Mouse (Mus musculus) kidney, embryonic 16.5 days (tissue): ENCODE data around the gene Igsf11. TPM values are rescaled to one million over a fixed set of nuclear protein-coding genes. Genes with fewer than 3 reads are reported as not detected.
"Not testable (repeated sequence)": the region's sequence is repeated elsewhere in the genome, so short reads cannot be mapped to it uniquely, and the experiment has no call there.

ENCODE experiments used
- ATAC-seq: fragments of 200-750 bp; cut with Nextera tagmentation; 2 replicates; pipeline ENCODE4 v1.8.0; 2017; ENCODE audit warnings: moderate TSS enrichment; ENCODE audit not compliant: low FRiP score, low TSS enrichment
- H3K27ac ChIP-seq: fragments of 300-500 bp; sonication (generic); 2 replicates; pipeline ENCODE4 v1.5.1; 2014; ENCODE audit warnings: low read length
- H3K27me3 ChIP-seq: fragments of 300-500 bp; sonication (generic); 2 replicates; pipeline ENCODE4 v1.6.1; 2014; ENCODE audit warnings: low read length, control low read depth, mixed read lengths; ENCODE audit not compliant: insufficient read depth
- H3K36me3 ChIP-seq: fragments of 300-500 bp; sonication (generic); 2 replicates; pipeline ENCODE4 v1.6.1; 2014; ENCODE audit warnings: low read length, control low read depth, mixed read lengths; ENCODE audit not compliant: insufficient read depth
- H3K4me1 ChIP-seq: fragments of 300-500 bp; sonication (generic); 2 replicates; pipeline ENCODE4 v1.6.1; 2014; ENCODE audit warnings: low read length, control low read depth, mixed read lengths; ENCODE audit not compliant: insufficient read depth
- H3K4me2 ChIP-seq: fragments of 300-500 bp; sonication (generic); replicated peaks from 2 replicates; pipeline ENCODE4 v1.6.1; 2014; ENCODE audit warnings: low read depth, low read length
- H3K4me3 ChIP-seq: fragments of 300-500 bp; sonication (generic); 2 replicates; pipeline ENCODE4 v1.5.1; 2014; ENCODE audit warnings: mild to moderate bottlenecking, low read length
- H3K9ac ChIP-seq: fragments of 300-500 bp; sonication (generic); replicated peaks from 2 replicates; pipeline ENCODE4 v1.6.1; 2014; ENCODE audit warnings: low read length
- H3K9me3 ChIP-seq: fragments of 300-500 bp; sonication (generic); 2 replicates; pipeline ENCODE4 v1.6.1; 2016; ENCODE audit warnings: low read length, control low read depth
- WGBS: fragments of 180-500 bp; shearing (Covaris S2); extraction: QIAGEN DNeasy Blood & Tissue Kit; methylation state at CpG from one replicate; pipeline ENCODE4 v1.1.7; 2014; 5-methylcytosine and 5-hydroxymethylcytosine counted together
- polyA plus RNA-seq: library from polyadenylated mRNA; unstranded; fragments of >200 nt; fragmentation: Nextera tagmentation; extraction: Ambion mirVana; gene quantifications from 2 replicates; pipeline ENCODE4 v1.2.1, GENCODE M21; 2015

Gene Igsf11
- polyA plus RNA-seq, 1 experiment from 2014 or later, result 2.9 TPM

DNA sequence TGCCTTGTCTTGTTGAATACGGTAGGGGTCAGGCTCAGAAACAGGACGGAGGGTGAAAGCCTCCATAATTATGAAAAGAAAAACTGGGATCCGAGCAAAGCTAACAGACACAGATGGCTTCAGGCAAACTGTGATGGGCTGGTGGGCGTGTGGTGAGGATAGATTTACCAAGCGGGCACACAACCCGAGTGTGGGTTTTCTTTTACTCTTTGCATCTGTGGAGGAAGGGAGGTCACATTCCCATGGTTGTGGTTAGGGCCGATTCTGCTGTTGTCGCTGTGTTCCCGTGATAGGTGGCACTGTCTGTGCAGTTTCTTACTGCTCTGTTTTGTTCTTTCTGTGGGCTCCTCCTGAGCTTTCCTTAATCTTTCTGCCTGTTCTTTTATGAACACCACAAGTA is 70.2 kb downstream of the Igsf11 start:
- H3K9ac ChIP-seq, result no peak overlapping the region
- H3K27me3 ChIP-seq, result no peaks in the 10 kb centered on the region
- ATAC-seq, result no peak
- H3K9me3 ChIP-seq, result 0 out of 2 replicates have a peak, but pooled peaks cover 2% of the 10 kb centered on the region
- H3K4me1 ChIP-seq, result no peaks in the 10 kb centered on the region
- no peak overlapping the region for H3K27ac ChIP-seq
- no peak overlapping the region for H3K4me2 ChIP-seq
- WGBS, result 69% methylated on average over 9 of the region's 9 CpGs
- no peaks in the 10 kb centered on the region for H3K36me3 ChIP-seq
- no peak overlapping the region for H3K4me3 ChIP-seq

DNA sequence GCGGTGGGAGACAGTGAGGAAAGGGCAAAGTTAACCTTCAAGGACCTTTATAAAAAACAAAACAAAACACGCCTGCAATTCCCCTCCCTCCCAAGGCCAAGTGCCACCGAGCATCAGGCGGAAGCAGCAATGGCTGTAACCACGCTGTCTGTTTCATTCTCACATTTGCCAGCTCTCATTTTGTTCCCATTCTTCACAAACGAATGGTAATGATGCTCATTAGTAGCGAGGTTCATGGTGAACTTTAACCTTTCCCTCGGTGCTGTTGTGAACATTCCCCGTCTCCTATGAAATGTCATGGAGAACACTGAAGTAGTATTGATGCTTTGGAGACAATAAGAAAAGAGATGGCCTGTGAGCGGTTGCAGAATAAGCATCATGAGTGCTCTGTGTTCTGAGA is 74.6 kb downstream of the Igsf11 start:
- WGBS, result 83% methylated on average over 10 of the region's 10 CpGs
- no peak for ATAC-seq
- no peak overlapping the region for H3K27ac ChIP-seq
- H3K27me3 ChIP-seq, result no peaks in the 10 kb centered on the region
- no peaks in the 10 kb centered on the region for H3K4me1 ChIP-seq
- no peaks in the 10 kb centered on the region for H3K36me3 ChIP-seq
- no peaks in the 10 kb centered on the region for H3K9me3 ChIP-seq
- H3K4me3 ChIP-seq, result no peak overlapping the region
- no peak overlapping the region for H3K4me2 ChIP-seq
- H3K9ac ChIP-seq, result no peak overlapping the region

DNA sequence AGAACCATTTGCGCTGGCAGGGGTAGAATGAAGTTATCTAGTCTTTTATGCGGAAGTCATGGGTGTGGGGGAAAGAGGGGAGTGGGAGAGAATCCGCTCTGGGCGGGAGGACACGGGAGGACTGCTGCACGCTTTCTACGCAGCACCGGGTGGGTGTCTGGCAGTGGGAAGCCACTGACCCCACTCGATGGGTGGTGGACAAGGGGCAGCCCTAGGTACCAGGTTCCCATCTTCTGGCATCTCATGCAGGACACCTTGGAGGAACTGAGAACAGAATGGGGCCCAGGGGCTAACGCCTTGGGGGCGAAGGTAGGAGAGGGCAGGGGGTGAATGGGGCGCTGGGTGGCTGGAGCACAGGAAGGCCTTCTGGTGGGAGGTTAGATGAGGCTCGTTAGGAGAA is 83.7 kb downstream of the Igsf11 start:
- Histone ChIP-seq H3K9me3 (no peaks in the 10 kb centered on the region), H3K9ac (no peak overlapping the region), H3K4me3 (no peak overlapping the region), H3K4me2 (no peak overlapping the region), H3K36me3 (no peaks in the 10 kb centered on the region), H3K27ac (no peak overlapping the region), H3K27me3 (no peaks in the 10 kb centered on the region), H3K4me1 (no peaks in the 10 kb centered on the region)
- no peak for ATAC-seq
- WGBS, result 80% methylated on average over 13 of the region's 13 CpGs

DNA sequence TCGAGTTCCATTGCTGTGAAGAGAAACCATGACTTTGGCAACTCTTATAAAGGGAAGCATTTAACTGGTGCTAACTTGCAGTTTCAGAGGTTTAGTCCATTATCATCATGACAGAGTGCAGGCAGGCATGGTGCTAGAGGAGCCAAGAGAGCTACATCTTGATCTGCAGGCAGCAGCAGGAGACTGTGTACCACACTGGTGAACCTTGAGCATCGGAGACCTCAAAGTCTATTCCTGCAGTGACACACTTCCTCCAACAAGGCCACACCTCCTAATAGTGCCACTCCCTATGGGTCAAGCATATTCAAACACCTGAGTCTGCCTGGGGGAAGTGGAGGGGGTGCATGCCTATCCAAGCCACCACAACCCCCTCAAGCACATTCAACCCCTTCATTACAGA is 86.1 kb downstream of the Igsf11 start:
- Histone ChIP-seq H3K36me3 (no peaks in the 10 kb centered on the region), H3K4me2 (no peak overlapping the region), H3K4me1 (no peaks in the 10 kb centered on the region), H3K9me3 (no peaks in the 10 kb centered on the region), H3K9ac (no peak overlapping the region), H3K4me3 (no peak overlapping the region), H3K27ac (no peak overlapping the region), H3K27me3 (no peaks in the 10 kb centered on the region)
- no peak for ATAC-seq
- 79% methylated on average over 2 of the region's 2 CpGs for WGBS

DNA sequence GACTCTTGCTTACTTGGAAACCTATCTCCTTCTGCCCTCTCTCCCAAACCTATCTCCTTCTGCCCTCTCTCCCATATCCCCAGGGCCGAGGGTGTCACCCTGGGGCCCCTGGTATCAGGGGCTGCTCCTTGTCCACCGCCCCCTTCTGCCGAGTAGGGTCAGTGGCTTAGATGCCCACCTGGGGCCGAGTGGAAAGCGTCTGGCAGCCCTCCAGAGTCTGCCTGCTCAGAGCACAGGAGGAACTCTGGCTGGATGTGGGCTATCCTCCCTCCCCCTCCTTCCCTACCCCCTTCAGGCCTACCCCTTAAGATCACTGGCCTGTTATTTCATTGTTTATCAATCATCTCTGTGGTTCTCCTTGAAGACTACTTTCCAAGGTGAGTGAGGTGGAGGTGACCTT is 88.1 kb downstream of the Igsf11 start:
- no peaks in the 10 kb centered on the region for H3K9me3 ChIP-seq
- ATAC-seq, result no peak
- H3K4me1 ChIP-seq, result no peaks in the 10 kb centered on the region
- no peak overlapping the region for H3K9ac ChIP-seq
- no peak overlapping the region for H3K27ac ChIP-seq
- WGBS, result 51% methylated on average over 5 of the region's 5 CpGs
- H3K4me2 ChIP-seq, result no peak overlapping the region
- no peaks in the 10 kb centered on the region for H3K36me3 ChIP-seq
- H3K4me3 ChIP-seq, result no peak overlapping the region
- H3K27me3 ChIP-seq, result no peaks in the 10 kb centered on the region

DNA sequence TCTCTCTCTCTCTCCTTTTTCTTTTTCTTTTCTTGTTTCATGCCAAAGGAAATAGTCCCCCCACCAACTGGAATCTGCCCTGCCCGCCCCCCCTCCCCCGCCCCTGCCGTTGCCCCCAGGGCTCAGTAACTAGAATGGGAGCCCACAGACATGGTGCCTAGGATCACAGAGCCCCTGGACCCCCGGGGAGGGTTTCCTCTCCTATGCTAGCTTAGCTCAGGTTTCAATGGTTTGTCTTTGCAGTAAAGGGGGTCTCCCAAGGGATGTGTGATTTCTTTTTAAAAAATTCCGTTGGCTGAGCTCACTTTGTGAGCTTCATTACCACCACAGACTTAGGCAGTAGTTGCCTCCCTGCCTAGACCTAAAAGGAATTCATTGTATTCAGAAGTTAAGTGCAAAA is 89.6 kb downstream of the Igsf11 start:
- Histone ChIP-seq H3K36me3 (no peaks in the 10 kb centered on the region), H3K4me1 (no peaks in the 10 kb centered on the region; the same call in 1 of the 2 replicates), H3K9ac (no peak overlapping the region), H3K9me3 (no peaks in the 10 kb centered on the region), H3K4me2 (no peak overlapping the region), H3K4me3 (no peak overlapping the region), H3K27me3 (no peaks in the 10 kb centered on the region), H3K27ac (no peak overlapping the region)
- 2% methylated on average over 5 of the region's 5 CpGs for WGBS
- no peak for ATAC-seq

DNA sequence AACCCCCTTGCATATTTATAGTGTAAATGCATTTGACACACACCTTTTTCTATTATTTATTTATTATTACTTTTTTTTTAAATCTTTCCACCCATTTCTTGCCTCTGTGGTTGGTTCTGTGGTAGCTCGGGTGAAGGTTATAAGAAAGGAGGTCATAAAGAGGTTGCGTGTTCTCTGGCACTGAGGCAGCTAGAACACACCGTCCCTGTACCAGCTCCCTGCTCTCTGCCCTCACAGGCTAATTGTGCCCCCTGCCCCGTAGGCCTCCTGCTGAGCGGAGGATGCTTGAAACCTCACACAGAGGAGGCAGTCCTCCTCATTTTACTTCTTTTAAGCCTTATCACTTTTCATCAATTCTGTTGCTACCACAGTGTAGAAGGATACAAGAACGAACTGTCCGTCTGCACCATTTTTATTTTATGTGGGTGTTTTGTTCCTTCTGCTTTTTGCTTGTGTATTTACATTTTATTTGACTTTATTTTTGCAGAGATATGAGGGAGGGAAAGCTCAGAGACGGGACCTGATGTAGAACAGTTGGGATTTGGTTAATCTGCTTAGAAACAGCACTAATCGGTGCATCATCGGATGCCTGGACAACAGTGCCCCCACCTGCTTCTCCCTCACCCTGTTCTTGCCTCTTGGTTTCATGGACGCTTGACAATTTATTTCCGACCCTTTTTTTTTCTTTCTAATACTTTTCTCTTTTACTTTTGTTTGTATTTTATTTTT is 90.2 kb downstream of the Igsf11 start:
- H3K36me3 ChIP-seq, result no peaks in the 10 kb centered on the region
- no peak overlapping the region for H3K4me3 ChIP-seq
- no peaks in the 10 kb centered on the region; the same call in 1 of the 2 replicates for H3K4me1 ChIP-seq
- 34% methylated on average over 12 of the region's 12 CpGs for WGBS
- no peak overlapping the region for H3K4me2 ChIP-seq
- H3K9ac ChIP-seq, result no peak overlapping the region
- ATAC-seq, result no peak
- no peaks in the 10 kb centered on the region for H3K9me3 ChIP-seq
- no peak overlapping the region for H3K27ac ChIP-seq
- no peaks in the 10 kb centered on the region for H3K27me3 ChIP-seq

DNA sequence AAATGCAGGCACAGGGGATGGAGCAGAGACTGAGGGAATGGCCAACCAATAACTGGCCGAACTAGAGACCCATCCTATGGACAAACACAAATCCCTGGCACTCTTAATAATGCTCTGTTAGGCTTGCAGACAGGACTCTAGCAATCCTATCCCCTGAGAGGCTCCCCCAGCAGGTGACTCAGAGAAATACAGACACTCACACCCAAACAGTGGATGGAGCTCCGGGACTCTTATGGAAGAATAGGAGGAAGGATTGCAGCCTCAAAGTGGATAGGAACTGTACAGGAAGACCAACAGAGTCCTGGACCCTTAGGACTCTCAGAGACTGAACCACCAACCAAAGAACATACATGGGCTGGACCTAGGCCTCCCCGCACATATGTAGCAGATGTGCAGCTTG is 91.4 kb downstream of the Igsf11 start:
- not testable (repeated sequence) for H3K4me3 ChIP-seq, H3K9ac ChIP-seq, H3K27me3 ChIP-seq, H3K27ac ChIP-seq, H3K4me2 ChIP-seq, ATAC-seq, H3K4me1 ChIP-seq, H3K36me3 ChIP-seq, H3K9me3 ChIP-seq
- 74% methylated on average over 3 of the region's 3 CpGs for WGBS

DNA sequence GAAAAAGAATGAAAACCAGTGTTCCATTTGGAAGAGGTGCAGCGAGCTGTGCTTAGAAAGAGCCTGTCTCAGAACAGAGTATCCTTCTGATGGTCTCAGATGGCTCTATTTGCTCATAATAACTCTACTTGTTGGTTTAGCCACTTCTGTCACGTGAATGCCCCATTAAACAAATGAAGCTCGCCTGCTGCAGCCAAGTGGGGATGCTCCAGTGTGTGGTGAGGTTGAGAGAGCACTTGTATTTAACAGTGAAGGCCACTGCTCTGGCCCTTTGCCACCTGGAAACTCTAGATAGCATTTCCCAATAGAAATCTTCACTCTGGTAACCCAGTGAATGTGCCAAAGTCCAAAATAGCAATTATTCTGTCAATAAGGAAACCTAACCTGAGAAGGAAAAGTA is 92.9 kb downstream of the Igsf11 start:
- ATAC-seq, result no peak
- no peak overlapping the region for H3K4me3 ChIP-seq
- H3K27me3 ChIP-seq, result no peaks in the 10 kb centered on the region
- H3K27ac ChIP-seq, result no peak overlapping the region
- no peaks in the 10 kb centered on the region for H3K9me3 ChIP-seq
- H3K9ac ChIP-seq, result no peak overlapping the region
- H3K4me2 ChIP-seq, result no peak overlapping the region
- H3K4me1 ChIP-seq, result no peaks in the 10 kb centered on the region; the same call in 1 of the 2 replicates
- 49% methylated on average over 3 of the region's 3 CpGs for WGBS
- H3K36me3 ChIP-seq, result no peaks in the 10 kb centered on the region

DNA sequence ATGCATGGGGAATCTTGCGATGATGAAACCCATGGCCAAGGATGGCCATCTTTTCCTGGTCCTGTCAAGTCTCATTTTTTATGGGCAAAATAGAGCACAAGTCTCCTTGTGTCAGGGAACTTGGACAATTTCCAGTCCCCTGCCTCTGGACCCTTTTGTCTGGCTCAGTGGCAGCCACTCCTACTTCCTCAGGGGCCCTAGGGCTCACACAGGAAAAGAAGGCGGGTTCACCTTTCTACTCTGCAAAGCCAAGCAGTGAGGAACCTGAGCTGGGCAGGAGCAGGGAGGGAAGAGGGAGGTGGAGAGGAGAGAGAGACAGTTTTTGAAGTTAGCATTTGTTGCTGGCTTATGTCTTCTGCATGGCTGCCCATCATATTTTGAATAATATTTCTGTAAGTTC is 93.9 kb downstream of the Igsf11 start:
- 45% methylated on average over 2 of the region's 2 CpGs for WGBS
- H3K4me3 ChIP-seq, result no peak overlapping the region
- H3K9me3 ChIP-seq, result no peaks in the 10 kb centered on the region
- H3K27me3 ChIP-seq, result no peaks in the 10 kb centered on the region
- H3K4me2 ChIP-seq, result no peak overlapping the region
- no peaks in the 10 kb centered on the region; the same call in 1 of the 2 replicates for H3K4me1 ChIP-seq
- no peaks in the 10 kb centered on the region for H3K36me3 ChIP-seq
- no peak for ATAC-seq
- no peak overlapping the region for H3K9ac ChIP-seq
- no peak overlapping the region for H3K27ac ChIP-seq
